Mouse (Mus musculus): ENCODE results near the gene Lypla2.

The Lypla2 gene

DNA sequence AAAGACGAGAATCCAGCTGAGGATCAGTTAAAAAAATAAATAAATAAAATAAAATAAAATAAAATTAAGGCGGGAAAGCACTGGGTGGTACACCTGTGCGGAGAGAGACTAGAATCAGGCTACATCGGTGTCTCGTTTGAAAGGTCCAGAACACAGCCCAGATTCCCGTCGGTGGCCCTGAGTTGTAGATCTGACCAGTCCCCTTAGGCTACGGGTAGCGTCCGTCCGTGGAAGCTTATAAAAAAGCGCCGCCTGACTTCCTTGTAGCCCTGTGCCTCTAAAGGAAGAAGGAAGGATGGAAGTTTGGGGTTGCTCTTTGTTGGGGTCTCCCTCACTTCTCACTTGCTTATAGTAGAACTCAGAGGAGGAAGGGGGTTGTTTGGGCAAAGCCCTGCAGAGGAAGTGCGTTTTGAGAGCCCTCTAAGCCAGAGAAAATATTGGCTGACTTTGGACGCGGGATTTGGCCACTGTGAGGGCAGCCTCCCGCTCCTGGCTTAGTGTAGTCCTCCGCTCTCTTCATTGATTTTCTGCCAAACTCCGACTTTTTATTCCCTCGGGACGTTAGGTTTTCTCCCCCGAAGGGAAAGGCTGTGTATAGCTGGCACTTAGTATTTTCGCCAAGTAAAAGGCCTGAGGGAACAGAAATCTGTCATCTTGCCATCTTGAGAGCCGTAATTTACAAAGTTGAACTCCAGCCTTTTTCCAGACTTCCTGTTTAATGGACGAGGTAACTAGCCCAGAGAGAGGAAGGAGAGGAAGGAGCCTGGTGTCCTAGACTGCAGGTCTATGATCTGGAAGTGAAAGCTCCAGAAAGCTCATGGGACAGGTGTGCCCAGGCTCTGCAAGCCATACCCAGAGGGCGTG is 50.9 kb downstream of the Lypla2 start:
- DNase-seq (ENCODE audit: low read depth, low spot score), result no peak

DNA sequence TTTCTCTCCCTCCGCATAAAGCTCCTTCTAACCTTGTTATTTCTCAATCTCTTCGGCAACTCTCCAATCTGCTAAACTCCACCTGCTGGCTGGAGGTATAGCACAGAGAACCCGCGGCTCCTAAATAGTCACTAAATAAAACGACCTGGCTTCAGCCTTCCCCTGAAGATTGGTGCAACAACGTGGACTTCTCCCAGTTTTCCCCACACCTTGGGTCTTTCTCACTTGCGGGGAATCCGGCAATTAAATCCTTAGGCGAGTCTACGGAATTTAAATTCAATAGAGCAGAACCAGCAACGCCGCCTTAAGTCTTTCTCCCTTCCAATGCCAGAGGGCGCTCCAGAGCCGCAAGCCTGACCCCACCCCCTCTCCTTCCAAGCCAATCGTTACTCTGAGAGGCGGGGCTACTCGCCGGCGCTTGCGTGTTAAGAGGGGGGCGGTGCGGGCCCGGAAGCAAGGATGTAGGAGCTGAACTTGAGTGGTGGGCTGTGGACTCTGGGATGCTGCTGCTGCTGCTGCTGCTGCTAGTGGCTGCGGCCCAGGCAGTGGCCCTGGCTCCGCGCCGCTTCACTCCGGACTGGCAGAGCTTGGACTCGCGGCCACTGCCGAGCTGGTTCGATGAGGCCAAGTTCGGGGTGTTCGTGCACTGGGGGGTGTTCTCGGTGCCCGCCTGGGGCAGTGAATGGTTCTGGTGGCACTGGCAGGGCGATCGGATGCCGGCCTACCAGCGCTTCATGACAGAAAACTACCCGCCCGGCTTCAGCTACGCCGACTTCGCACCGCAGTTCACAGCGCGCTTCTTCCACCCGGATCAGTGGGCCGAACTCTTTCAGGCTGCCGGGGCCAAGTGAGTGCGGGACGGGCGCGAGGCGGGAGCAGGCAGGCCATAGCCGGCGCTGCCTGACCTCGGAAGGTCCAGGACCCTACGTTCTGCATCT is 51.9 kb downstream of the Lypla2 start, which contains the start of gene Fuca1:
Gene Fuca1, plus strand, starts transcription at position 432 of the 938 bp plus-strand sequence.
- peak; percentile 97 for DNase-seq (ENCODE audit: low read depth, low spot score)

DNA sequence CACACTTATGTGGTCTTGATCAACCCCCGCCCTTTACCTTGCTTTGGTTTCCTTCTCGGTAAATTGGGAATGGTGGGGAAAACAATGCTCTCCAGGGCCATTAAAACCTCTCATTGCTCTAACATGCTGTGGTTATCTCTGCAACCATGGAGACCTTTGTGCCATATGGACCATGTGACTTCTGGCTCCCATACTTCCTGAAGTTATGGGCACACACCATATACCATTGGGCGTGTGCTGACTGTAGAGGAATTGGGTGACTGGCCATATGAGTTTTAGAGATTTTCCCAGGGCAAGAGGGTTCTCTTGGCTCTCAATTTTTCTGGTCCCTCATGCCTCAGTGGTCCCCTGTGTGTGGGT is 53.2 kb downstream of the Lypla2 start:
- no peak for DNase-seq (ENCODE audit: low read depth, low spot score)

DNA sequence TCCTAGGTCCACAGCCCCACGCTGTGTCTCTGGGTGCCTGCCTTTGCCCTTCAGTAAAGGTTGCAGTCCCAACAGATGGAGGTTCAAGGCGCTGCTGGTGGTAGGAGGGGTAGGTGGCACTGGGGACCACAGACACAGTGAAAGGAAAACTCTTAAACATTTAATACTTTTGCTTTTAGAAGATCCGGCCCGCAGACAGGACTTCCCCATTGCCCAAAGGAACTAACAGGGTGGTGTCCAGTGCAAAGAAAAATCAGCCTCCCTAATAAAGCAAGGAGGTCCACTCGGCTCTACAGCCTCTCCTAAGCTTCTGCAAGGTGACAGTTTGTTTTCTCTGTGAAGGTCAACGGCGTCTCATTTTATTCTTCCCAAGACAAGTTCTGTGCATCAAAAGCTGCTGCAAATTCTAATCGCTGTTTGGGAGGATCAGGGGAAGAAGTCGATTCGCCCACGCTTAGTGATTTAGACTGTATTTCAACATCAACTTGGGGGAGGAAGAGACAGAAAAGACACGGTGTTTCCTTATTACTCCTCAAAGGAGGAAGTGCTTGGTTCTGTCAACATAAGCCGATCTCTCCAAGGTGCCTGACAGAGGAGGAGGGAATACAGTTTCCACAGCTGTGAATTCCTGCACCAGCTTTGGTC is 53.7 kb downstream of the Lypla2 start:
- no peak for DNase-seq (ENCODE audit: low read depth, low spot score)

Measured in ES-CJ7 (cell line).